Mouse (Mus musculus): Measurements from ENCODE around the gene Mfsd5. TPM values are rescaled to one million over a fixed set of nuclear protein-coding genes. Genes with fewer than 3 reads are reported as not detected.
A peak's percentile ranks its signal among the peaks of the same experiment; 100 is the strongest.

The Mfsd5 gene
- total and polyA plus RNA-seq, 3 experiments = 56.3 to 115 (median 83.6) TPM

DNA sequence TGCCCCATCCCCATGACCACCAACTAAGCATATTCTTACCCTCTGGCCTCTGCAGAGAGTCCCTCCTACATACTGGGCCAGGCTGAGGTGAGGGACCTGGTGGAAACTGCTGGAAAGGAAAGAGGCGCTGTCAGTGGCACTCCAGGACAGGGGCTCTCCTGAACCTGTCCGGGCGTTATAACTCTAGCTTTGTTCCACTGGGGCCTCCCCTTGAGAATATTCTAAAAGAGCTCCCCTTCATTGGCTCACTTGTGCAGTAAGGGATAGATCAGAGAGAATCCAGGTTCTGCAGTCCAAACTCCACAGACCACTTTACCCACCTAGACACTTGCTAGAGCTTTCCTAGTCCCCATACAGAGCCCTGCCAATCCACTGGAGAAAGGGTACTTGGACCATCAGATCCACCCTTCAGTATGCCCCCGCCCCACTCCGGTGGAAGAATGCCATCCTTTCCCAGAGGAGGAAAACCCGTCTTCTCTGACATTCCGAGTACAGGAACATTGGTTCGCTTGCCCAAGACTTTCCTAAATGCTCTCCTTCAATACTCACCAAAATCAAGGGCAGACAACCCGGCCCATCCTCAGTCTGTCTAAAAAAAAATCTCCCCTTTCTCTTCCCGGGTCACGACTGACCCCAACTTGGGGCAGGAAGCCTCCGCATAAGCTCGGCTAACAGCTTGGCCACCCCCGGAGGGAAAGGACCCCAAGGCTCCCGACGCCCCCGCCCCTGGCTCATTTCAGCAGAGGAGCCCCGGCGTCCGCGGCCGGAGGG, 22.6 kb upstream of the Mfsd5 start:
- Histone ChIP-seq H3K27me3 (ENCODE audit: control insufficient read depth in 1 of 2, insufficient read depth in 2 of 2, low read length in 2 of 2) (peaks cover 66 to 72% of the 10 kb centered on the region in 2 experiments), H3K4me1 (ENCODE audit: control insufficient read depth in 1 of 2, insufficient read depth in 2 of 2, low read length in 2 of 2) (peaks cover 0 to 3% of the 10 kb centered on the region in 2 experiments; a peak in 2 of 4 replicates), H3K27ac (ENCODE audit: control insufficient read depth, low read depth, low read length) (no peak overlapping the region), H3K9me3 (replicated peaks; ENCODE audit: insufficient read depth, low read length) (no peaks in the 10 kb centered on the region), H3K9ac (ENCODE audit: control insufficient read depth, low read depth, low read length, poor library complexity, severe bottlenecking) (peak overlapping the region; percentile 47), H3K4me3 (ENCODE audit: control insufficient read depth in 1 of 2, insufficient read depth in 1 of 2, low read depth in 2 of 2, low read length in 2 of 2) (peak overlapping the region; percentile 46 to 69), H3K79me2 (ENCODE audit: control insufficient read depth, insufficient read depth, low read length, poor library complexity) (no peaks in the 10 kb centered on the region), H3K36me3 (ENCODE audit: control insufficient read depth in 1 of 2, insufficient read depth in 2 of 2, low read length in 2 of 2) (no peaks in the 10 kb centered on the region)
- TF ChIP-seq RAD21 (IDR thresholded peaks at IDR 0.05; ENCODE audit: low read depth, low read length) (no peak), CTCF (IDR thresholded peaks at IDR 0.05 in 2 of 3, conservative IDR thresholded peaks at IDR 0.05 in 1 of 3; ENCODE audit: control insufficient read depth in 1 of 3, insufficient read depth in 1 of 3, low read depth in 2 of 3, low read length in 3 of 3, poor library complexity in 1 of 3, severe bottlenecking in 1 of 3) (no peak), JUND (IDR thresholded peaks at IDR 0.05; ENCODE audit: low read depth, low read length) (no peak), ZMIZ1 (IDR thresholded peaks at IDR 0.05; ENCODE audit: low read depth, low read length) (no peak), MYC (IDR thresholded peaks at IDR 0.05; ENCODE audit: low read depth, low read length) (no peak), SIN3A (IDR thresholded peaks at IDR 0.05; ENCODE audit: low read length) (no peak), CHD1 (IDR thresholded peaks at IDR 0.05; ENCODE audit: low read depth, low read length) (no peak), MXI1 (IDR thresholded peaks at IDR 0.05; ENCODE audit: low read depth, low read length) (no peak), POLR2A (IDR thresholded peaks at IDR 0.05; ENCODE audit: control insufficient read depth in 1 of 2, insufficient read depth in 1 of 2, low read depth in 1 of 2, low read length in 2 of 2, poor library complexity in 1 of 2) (no peak), POLR2AphosphoS5 (IDR thresholded peaks at IDR 0.05; ENCODE audit: borderline replicate concordance, low read depth, low read length) (no peak), USF2 (IDR thresholded peaks at IDR 0.05; ENCODE audit: borderline replicate concordance in 1 of 2, insufficient read depth in 1 of 2, low read depth in 1 of 2, low read length in 2 of 2) (no peak), ETS1 (IDR thresholded peaks at IDR 0.05; ENCODE audit: low read depth, low read length) (no peak), ZNF384 (IDR thresholded peaks at IDR 0.05; ENCODE audit: low read depth, low read length) (no peak), KAT2A (conservative IDR thresholded peaks at IDR 0.05; ENCODE audit: low read depth, low read length) (no peak)
- DNase-seq (ENCODE audit: low read depth, low spot score) = no peak

DNA sequence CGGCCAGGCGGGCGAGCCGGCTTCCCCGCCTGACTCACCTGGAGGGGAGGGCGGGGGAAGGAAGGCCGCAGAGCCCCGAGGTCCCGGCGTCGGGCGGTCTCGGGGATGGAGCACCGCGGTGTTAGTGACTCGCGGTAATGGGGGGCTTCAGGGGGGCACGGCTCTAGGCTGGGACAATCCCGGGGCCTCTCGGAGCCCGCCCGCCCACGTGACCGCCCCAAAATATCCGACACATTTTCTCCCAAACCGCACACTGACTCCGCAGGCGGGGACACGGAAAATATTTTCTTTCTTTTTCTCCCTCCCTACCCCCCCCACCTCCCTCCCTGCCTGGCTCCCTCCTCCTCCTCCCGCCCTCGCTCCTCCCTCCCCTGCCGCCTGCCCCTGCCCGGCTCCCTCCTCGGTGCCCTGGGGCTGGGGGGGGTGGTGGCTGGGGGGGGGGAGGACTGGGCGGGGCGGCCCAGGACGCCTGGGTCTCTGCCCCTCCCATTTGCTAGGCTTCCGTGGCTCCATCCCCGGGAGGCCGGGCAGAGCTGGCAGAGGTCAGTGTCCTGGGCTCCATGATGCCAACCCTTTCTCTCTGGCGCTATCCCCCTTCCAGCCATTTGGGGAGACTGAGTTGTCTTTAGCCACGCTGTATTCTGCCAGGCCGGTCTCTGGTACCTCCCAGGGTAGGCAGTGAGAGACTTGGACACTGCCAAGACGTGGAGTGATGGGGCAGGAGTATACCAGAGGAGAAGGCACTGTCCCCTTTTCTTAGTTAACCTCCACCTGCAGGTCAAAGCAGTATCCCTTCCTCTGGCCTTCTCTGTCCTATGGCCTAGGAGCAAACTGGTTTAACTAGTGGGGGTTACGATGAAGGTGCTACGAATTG, 21.8 kb upstream of the Mfsd5 start, which contains the start of gene Rarg:
Gene Rarg (minus strand): TSS at position 316 of the 874 bp plus-strand sequence.
- Histone ChIP-seq H3K4me1 (ENCODE audit: control insufficient read depth in 1 of 2, insufficient read depth in 2 of 2, low read length in 2 of 2) (peaks cover 0 to 3% of the 10 kb centered on the region in 2 experiments; a peak in 2 of 4 replicates), H3K79me2 (ENCODE audit: control insufficient read depth, insufficient read depth, low read length, poor library complexity) (no peaks in the 10 kb centered on the region)

More for the DNA sequence above, 21.8 kb upstream of the Mfsd5 start, which contains the start of gene Rarg:
- DNase-seq (ENCODE audit: low read depth, low spot score) = no peak
- peaks cover 65 to 77% of the 10 kb centered on the region in 2 experiments for H3K27me3 ChIP-seq (ENCODE audit: control insufficient read depth in 1 of 2, insufficient read depth in 2 of 2, low read length in 2 of 2)
- H3K9ac ChIP-seq (ENCODE audit: control insufficient read depth, low read depth, low read length, poor library complexity, severe bottlenecking) = peak within 1 kb of the TSS; percentile 47
- H3K9me3 ChIP-seq (replicated peaks; ENCODE audit: insufficient read depth, low read length) = no peaks in the 10 kb centered on the region
- H3K27ac ChIP-seq (ENCODE audit: control insufficient read depth, low read depth, low read length) = no peak within 1 kb of the TSS
- peak; percentile 83 for TF ChIP-seq USF1 (IDR thresholded peaks at IDR 0.05; ENCODE audit: low read depth, low read length)
- TF ChIP-seq POLR2AphosphoS2 (IDR thresholded peaks at IDR 0.05; ENCODE audit: low read length) = no peak
- no peaks in the 10 kb centered on the region for H3K36me3 ChIP-seq (ENCODE audit: control insufficient read depth in 1 of 2, insufficient read depth in 2 of 2, low read length in 2 of 2)
- peak within 1 kb of the TSS; percentile 46 to 69 for H3K4me3 ChIP-seq (ENCODE audit: control insufficient read depth in 1 of 2, insufficient read depth in 1 of 2, low read depth in 2 of 2, low read length in 2 of 2)

Measured in MEL (cell line).